Mouse (Mus musculus) C2C12 (cell line): ENCODE data around the gene Abi3. TPM values are rescaled to one million over a fixed set of nuclear protein-coding genes. Genes with fewer than 3 reads are reported as not detected.
"Not testable (repeated sequence)": the region's sequence is repeated elsewhere in the genome, so short reads cannot be mapped to it uniquely, and the experiment has no call there.

Source experiments
- H3K27me3 ChIP-seq: one replicate; pipeline ENCODE4 v1.6.1; 2011; ENCODE audit not compliant: control insufficient read depth, insufficient read depth, insufficient read length
- H3K36me3 ChIP-seq: one replicate; pipeline ENCODE4 v1.6.1; 2011; ENCODE audit not compliant: control insufficient read depth, insufficient read depth
- H3K4me3 ChIP-seq: one replicate; pipeline ENCODE4 v1.5.1; 2011; ENCODE audit warnings: mild to moderate bottlenecking, control low read depth; ENCODE audit not compliant: poor library complexity, insufficient read depth, severe bottlenecking
- H3K79me2 ChIP-seq: one replicate; pipeline ENCODE4 v1.6.1; 2011; ENCODE audit not compliant: control insufficient read depth, insufficient read depth
- H3K79me3 ChIP-seq: one replicate; pipeline ENCODE4 v1.6.1; 2011; ENCODE audit warnings: low read depth, control low read depth
- H3ac ChIP-seq: one replicate; pipeline ENCODE3; 2011; ENCODE audit warnings: low read depth; ENCODE audit not compliant: control insufficient read depth, insufficient read length
- CEBPB ChIP-seq: IDR thresholded peaks from one replicate; pipeline ENCODE4 v1.6.1; 2011; ENCODE audit warnings: low read depth, mild to moderate bottlenecking, control low read depth, moderate library complexity
- CTCF ChIP-seq: IDR thresholded peaks from one replicate; pipeline ENCODE4 v1.5.1; 2011; ENCODE audit not compliant: control insufficient read depth, insufficient read depth, insufficient read length
- FOSL1 ChIP-seq: IDR thresholded peaks from one replicate; pipeline ENCODE4 v1.8.0; 2011; ENCODE audit warnings: mild to moderate bottlenecking, low read length; ENCODE audit not compliant: poor library complexity, insufficient read depth, severe bottlenecking
- MAX ChIP-seq: IDR thresholded peaks from one replicate; pipeline ENCODE4 v1.6.1; 2011; ENCODE audit warnings: mild to moderate bottlenecking, control low read depth
- MYOD1 ChIP-seq: IDR thresholded peaks from one replicate; pipeline ENCODE4 v1.6.1; 2011; ENCODE audit warnings: low read depth; ENCODE audit not compliant: control insufficient read depth, insufficient read length
- MYOG ChIP-seq: IDR thresholded peaks from one replicate; pipeline ENCODE4 v1.6.1; 2011; ENCODE audit not compliant: control insufficient read depth, insufficient read length; ENCODE audit errors: extremely low read depth
- USF1 ChIP-seq: IDR thresholded peaks from one replicate; pipeline ENCODE4 v1.6.1; 2011; ENCODE audit warnings: low read depth, mild to moderate bottlenecking, control low read depth, moderate library complexity
- long read RNA-seq, 2 experiments: library from polyadenylated mRNA; unstranded; transcript quantifications; one replicate each; pipeline ENCODE4 v2.0.0; 2019 to 2020
- polyA plus RNA-seq: library from polyadenylated mRNA; unstranded; fragments of >200 nt; fragmentation: generic; extraction: Trizol; gene quantifications from one replicate; pipeline ENCODE4 v1.2.1, GENCODE M21; 2012; ENCODE audit warnings: missing spikeins

The Abi3 gene
- polyA plus RNA-seq, result 0.33 TPM
- long read RNA-seq, experiment 1, result 0 reads
- long read RNA-seq, experiment 2, result 0 reads

- H3K36me3 ChIP-seq, result no peaks in the 10 kb centered on the region
- no peaks in the 10 kb centered on the region for H3K79me3 ChIP-seq
- no peak within 1 kb of the TSS for H3K4me3 ChIP-seq
- H3K27me3 ChIP-seq, result no peaks in the 10 kb centered on the region
- no peaks in the 10 kb centered on the region for H3K79me2 ChIP-seq
- H3ac ChIP-seq, result no peak within 1 kb of the TSS
- TF ChIP-seq MYOG (no peak), FOSL1 (no peak), CEBPB (no peak), MAX (no peak)
Measured at GRCm38 (mm10) chr11:95842074-95842681, at the start of gene Abi3. TSS of gene Abi3 (minus strand) at chr11:95842476.

DNA sequence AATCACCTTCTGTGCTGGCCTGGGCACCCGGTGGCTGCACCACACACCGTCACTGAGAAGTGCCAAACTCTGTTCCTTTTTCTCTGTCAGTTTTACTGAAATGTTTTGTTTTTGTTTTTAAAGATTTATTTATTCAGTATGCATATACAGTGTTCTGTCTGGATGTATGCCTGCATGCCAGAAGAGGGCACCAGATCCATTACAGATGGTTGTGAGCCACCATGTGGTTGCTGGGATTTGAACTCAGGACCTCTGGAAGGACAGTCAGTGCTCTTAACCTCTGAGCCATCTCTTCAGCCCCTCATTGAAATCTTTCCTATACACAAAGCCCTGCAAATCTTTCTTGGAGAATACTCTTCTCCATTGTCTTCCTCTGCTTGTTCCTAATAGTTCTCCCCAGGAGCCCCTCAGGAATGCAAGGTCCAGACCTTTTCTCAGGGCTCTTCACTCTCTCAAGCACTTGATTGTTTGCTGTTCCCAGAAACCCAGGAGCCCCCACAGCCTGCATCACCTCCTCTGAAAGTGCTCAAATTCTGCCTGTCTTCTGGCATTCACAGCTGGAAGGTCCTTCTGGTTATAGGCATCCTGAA lies 48.3 kb upstream of the Abi3 start:
- TF ChIP-seq CEBPB, result no peak
- TF ChIP-seq MYOD1, result no peak
- TF ChIP-seq FOSL1, result no peak
- no peak for TF ChIP-seq CTCF
- no peak for TF ChIP-seq MAX
- no peak for TF ChIP-seq USF1
- TF ChIP-seq MYOG, result no peak
- H3ac ChIP-seq, result no peak overlapping the region
- H3K27me3 ChIP-seq, result peaks cover 19% of the 10 kb centered on the region
- no peak overlapping the region for H3K4me3 ChIP-seq
- H3K36me3 ChIP-seq, result no peaks in the 10 kb centered on the region
- H3K79me3 ChIP-seq, result no peaks in the 10 kb centered on the region
- H3K79me2 ChIP-seq, result no peaks in the 10 kb centered on the region

- H3K27me3 ChIP-seq, result peaks cover 20% of the 10 kb centered on the region
- H3K79me2 ChIP-seq, H3ac ChIP-seq, H3K36me3 ChIP-seq, H3K79me3 ChIP-seq, H3K4me3 ChIP-seq: not testable (repeated sequence)
Measured at GRCm38 (mm10) chr11:95879861-95880260, 37.6 kb upstream of the Abi3 start.

DNA sequence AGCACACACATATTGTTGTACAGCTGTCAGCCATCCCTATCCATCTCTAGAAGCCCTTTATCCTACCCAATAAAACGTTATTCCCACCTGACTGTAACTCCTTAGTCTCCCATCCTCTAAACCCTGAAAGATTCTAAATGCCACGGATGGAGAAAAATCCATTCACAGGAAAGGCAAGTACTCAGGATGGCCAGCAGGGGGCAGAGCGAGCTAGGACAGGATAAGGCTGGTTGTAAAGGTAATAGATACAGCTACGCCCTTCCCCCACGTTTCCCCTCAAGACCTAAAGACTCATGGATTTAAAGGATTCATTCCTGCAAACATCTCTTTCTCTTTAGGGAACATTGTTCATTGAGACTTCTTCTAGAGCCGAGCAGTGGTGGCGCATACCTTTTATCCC lies 34.0 kb upstream of the Abi3 start:
- TF ChIP-seq MYOD1, result no peak
- no peak for TF ChIP-seq MAX
- TF ChIP-seq USF1, result no peak
- TF ChIP-seq CTCF, result no peak
- TF ChIP-seq MYOG, result no peak
- Histone ChIP-seq H3ac (no peak overlapping the region), H3K36me3 (no peaks in the 10 kb centered on the region), H3K4me3 (no peak overlapping the region), H3K27me3 (peaks cover 3% of the 10 kb centered on the region), H3K79me3 (no peaks in the 10 kb centered on the region), H3K79me2 (no peaks in the 10 kb centered on the region)

DNA sequence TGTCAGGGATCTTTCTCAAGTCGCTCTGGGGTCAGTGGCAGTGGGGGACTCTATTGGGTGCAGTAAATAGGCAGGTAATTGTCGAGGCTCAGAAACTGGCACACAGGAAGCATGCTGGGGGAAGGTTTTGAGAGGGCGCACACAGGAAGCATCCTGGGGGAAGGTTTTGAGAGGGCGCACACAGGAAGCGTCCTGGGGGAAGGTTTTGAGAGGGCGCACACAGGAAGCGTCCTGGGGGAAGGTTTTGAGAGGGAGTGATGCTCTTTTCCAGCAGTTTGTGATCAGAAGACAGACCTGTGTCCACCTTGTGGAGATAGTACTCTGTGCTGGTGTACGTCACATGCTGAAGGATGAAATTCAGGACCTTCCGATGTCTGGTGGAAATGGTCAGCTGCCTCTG lies 33.5 kb upstream of the Abi3 start:
- TF ChIP-seq MYOD1 (no peak), FOSL1 (no peak)
- Histone ChIP-seq H3ac (no peak overlapping the region), H3K4me3 (no peak overlapping the region), H3K27me3 (peaks cover 3% of the 10 kb centered on the region), H3K36me3 (no peaks in the 10 kb centered on the region), H3K79me2 (no peaks in the 10 kb centered on the region), H3K79me3 (no peaks in the 10 kb centered on the region)

GRCm38 (mm10) chr11:95869918-95870470 lies 27.7 kb upstream of the Abi3 start:
- H3K4me3 ChIP-seq, result no peak overlapping the region
- H3ac ChIP-seq, result no peak overlapping the region
- H3K27me3 ChIP-seq, result no peaks in the 10 kb centered on the region
- TF ChIP-seq CTCF (no peak), FOSL1 (no peak), USF1 (no peak), MYOD1 (no peak), CEBPB (no peak), MAX (no peak), MYOG (no peak)
- H3K36me3 ChIP-seq, result no peaks in the 10 kb centered on the region
- H3K79me3 ChIP-seq, result no peaks in the 10 kb centered on the region
- no peaks in the 10 kb centered on the region for H3K79me2 ChIP-seq
